Mouse (Mus musculus) bone marrow macrophage, adult 2 months (primary cell): ENCODE measurements around the gene Card10. TPM values are rescaled to one million over a fixed set of nuclear protein-coding genes. Genes with fewer than 3 reads are reported as not detected.

Experiments
- H3K27ac ChIP-seq: 2 replicates; pipeline ENCODE4 v1.5.1; 2012; ENCODE audit warnings: low read depth, low read length; ENCODE audit not compliant: insufficient read depth
- H3K4me1 ChIP-seq: 2 replicates; pipeline ENCODE4 v1.6.1; 2012; ENCODE audit warnings: low read length; ENCODE audit not compliant: control insufficient read depth, insufficient read depth
- H3K4me3 ChIP-seq: 2 replicates; pipeline ENCODE4 v1.5.1; 2012; ENCODE audit warnings: mild to moderate bottlenecking, low read length, moderate library complexity; ENCODE audit not compliant: insufficient read depth
- CTCF ChIP-seq: IDR thresholded peaks from 2 replicates; pipeline ENCODE4 v1.5.1; 2012; ENCODE audit warnings: low read depth, mild to moderate bottlenecking, low read length, moderate library complexity
- POLR2A ChIP-seq: IDR thresholded peaks from 2 replicates; pipeline ENCODE4 v1.6.1; 2012; ENCODE audit warnings: mild to moderate bottlenecking, low read depth, low read length, borderline replicate concordance
- polyA plus RNA-seq: library from polyadenylated mRNA; stranded (reverse); fragments of >200 nt; gene quantifications from 2 replicates; pipeline ENCODE4 v1.2.4, GENCODE M21; 2012; ENCODE audit not compliant: missing spikeins, insufficient read depth, insufficient read length

Gene Card10
- polyA plus RNA-seq, 1 experiment: not detected

DNA sequence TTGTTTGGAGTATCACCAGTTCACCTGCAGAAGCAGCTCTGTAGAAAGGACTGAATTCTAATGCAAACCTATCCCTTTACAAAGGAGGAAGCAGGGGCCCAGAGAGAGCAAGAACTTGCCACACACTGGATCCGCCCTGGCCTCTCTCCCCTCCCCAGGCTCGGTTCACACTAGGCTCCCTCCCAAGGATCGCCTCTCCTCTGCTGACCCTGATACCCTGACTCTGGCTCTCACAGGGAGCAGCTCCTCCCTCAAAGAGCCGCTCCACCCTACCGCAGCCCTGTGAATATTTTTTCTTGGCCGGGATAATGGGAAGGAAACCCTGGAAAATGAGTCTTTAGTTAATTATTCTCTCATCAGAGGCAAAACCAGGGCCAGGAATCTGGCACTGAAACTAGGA is 1.5 kb upstream of the Card10 start:
- no peaks in the 10 kb centered on the region for H3K4me1 ChIP-seq
- TF ChIP-seq CTCF (no peak), POLR2A (no peak)
- no peak overlapping the region for H3K27ac ChIP-seq
- no peak overlapping the region for H3K4me3 ChIP-seq

DNA sequence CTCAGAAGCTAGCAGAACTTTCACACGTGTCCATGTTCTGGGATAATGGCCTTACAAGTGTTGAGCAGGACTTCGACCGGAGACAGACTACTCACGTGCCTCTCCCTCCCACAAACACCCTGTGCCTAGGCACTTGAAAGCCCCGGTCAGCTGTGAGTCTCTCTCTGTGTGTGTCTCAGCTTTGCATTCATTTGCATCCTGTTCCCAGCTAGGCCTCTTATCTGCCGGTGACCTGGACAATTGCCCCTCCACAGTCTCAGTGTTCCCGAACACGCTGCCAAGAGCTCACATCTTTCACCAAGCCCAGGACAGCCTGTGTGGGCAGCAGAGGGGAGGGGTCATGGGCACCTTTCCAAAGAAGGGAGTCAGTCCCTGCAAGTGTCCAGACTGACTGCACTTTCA is 658 bp upstream of the Card10 start:
- TF ChIP-seq CTCF: no peak
- no peak for TF ChIP-seq POLR2A
- no peak overlapping the region for H3K4me3 ChIP-seq
- no peak overlapping the region for H3K27ac ChIP-seq
- no peaks in the 10 kb centered on the region for H3K4me1 ChIP-seq

DNA sequence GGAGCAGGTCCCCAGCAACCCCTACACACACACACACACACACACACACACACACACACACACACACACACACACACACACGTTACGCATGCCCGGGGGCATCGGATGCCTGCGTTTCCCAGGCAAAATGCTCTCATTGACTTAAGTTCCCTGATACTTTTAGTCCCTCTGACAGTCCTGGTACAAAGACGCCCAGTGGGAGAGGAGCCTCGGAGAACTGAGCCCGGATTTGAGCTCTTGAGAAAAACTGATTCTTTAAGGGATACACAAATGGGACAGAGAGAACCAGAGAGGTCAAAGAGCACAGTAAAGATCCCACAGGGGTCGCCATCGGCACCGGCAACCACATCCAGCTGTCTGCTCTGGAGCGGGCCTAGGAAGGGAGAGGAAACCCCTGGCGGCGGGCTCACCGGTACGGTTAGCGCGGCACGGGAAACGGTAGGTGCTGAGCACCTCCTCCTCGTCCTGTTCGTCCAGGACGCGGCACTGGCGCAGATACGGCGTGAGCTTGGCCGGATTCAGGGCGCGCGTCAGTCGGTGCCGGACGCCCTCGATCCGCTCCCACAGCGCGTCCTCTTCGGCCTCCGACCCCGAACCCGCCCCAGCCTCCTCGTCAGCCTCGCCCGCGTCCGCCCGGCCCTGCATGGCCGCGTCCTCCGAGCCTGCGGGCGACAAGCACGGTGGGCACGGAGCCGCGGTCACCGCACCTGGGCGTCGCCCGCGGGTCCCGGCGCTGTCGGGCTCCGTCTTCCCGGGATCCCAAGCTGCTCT is 686 bp downstream of the Card10 start:
- no peak for TF ChIP-seq CTCF
- TF ChIP-seq POLR2A: no peak
- Histone ChIP-seq H3K4me1 (no peaks in the 10 kb centered on the region), H3K27ac (no peak overlapping the region), H3K4me3 (peak overlapping the region; percentile 51)

DNA sequence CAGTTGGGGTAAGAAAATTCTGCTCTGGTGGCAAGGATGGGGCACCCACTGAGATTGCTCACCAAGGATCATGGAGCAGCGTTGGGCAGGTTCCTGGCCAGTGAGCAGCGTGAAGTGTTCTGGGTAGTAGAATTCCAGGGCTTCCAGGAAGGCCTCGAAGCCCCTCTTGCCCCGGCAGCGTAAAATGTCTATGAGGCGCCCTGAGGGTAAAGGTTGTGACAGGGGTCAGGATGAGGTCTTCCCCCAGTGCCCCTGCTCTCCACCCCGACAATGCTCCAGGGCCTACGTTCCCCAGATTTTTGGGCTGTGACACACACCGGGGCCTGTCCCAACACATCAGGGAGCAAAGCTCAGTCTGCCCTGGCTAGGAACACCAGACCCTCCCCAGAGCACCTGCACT is 1.3 kb downstream of the Card10 start:
- no peak overlapping the region for H3K4me3 ChIP-seq
- H3K27ac ChIP-seq: no peak overlapping the region

DNA sequence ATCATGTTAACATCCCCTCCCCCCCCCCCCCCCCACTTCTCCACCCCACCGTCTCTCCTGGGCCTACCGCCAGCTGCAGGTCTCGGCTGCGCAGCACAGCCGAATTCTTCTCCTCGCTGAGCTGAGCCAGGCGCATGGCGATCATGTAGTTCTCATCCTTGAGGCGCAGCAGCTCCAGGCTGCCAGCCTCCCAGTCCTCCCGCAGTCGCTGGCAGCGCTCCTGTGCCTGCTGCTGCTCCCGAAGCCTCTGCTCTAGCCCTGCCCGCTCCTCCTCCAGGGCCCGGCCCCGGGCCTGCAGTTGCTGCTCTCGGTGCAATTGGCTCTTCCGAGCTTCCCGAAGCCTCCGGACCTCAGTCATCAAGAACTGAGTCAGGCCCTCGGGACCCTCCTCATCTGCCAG is 3.8 kb downstream of the Card10 start:
- Histone ChIP-seq H3K27ac (no peak overlapping the region), H3K4me3 (no peak overlapping the region), H3K4me1 (no peaks in the 10 kb centered on the region)
- TF ChIP-seq CTCF (no peak), POLR2A (no peak)

More for the DNA sequence above, 1.3 kb downstream of the Card10 start:
- H3K4me1 ChIP-seq: no peaks in the 10 kb centered on the region
- TF ChIP-seq POLR2A: no peak
- no peak for TF ChIP-seq CTCF

DNA sequence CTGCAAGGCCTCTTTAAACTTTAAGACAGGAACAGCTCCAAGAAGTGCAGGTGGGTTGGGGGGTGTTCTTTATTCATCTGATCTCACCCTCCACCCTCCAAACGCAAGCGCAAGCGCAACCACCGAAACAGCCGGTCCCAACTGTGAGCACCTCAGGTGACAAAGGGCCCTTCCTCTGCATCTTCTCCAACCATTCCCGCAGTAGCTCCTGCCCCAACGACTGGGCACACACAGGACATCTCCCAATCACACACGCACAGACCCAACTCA is 5.8 kb downstream of the Card10 start:
- Histone ChIP-seq H3K4me3 (no peak overlapping the region), H3K27ac (no peak overlapping the region), H3K4me1 (no peaks in the 10 kb centered on the region)
- no peak for TF ChIP-seq POLR2A
- no peak for TF ChIP-seq CTCF

DNA sequence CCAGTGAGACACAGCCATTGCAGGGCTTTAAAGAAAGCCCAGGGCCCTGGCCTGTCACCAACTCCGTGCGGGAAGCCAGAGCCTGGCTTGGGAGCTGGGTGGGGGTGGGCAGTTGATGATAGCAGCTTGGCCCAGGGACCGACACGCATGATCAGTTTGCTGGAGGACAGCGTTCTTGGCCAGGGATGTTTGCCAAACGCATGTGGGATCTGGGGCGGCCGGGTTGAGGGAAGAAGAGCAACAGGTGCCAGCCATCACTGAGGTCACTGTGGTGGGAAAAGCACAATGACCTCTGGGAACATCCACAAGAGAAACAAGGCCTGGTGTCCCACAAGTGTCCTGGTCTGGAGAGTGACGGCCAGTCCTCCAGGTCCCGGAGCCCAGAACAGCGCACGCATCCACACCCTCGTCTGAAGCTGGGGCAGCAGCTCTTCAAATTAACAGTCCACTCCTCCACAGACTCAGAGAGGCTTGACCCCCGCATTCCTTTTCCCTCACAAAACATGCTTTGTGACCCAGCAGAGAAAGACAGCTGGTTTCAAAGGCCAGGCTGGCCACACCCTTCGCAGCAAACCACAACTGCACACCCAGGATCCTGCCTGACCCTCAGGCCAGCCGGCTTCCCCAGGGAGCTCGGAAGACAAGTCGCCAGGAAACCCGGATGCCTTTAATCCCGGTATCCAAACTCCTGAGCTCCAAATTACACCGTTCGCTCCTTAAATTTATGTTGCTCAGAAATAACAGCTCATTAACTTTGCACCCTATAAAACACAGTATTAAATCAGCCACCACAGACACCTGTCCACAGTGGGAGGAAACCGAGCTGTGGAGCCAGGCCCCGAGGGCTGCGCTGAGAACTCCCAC is 6.4 kb downstream of the Card10 start:
- no peak overlapping the region for H3K4me3 ChIP-seq
- TF ChIP-seq CTCF (no peak), POLR2A (no peak)
- no peak overlapping the region for H3K27ac ChIP-seq
- H3K4me1 ChIP-seq: no peaks in the 10 kb centered on the region

DNA sequence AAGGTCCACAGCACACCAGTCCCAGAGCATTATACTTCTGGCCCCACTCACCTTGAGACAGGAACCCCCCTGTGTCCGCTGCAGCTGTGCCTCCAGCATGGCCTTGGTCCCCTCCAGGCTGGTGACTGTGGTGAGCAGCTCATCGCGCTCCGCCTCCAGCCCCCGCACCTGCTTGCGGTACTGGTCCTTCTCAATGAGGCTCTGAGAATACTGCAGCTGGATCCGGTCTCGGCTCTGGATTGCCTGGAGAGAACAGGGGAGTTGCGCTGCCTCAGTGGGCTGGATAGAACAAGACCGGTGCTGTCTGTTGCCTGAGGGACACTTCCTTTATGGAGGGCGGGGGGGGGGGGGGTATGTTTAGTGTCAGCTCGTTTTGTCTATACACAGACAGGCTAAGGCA is 11.9 kb downstream of the Card10 start:
- no peak for TF ChIP-seq CTCF
- no peak for TF ChIP-seq POLR2A
- H3K4me3 ChIP-seq: no peak overlapping the region
- H3K4me1 ChIP-seq: peaks cover 6% of the 10 kb centered on the region
- H3K27ac ChIP-seq: no peak overlapping the region

DNA sequence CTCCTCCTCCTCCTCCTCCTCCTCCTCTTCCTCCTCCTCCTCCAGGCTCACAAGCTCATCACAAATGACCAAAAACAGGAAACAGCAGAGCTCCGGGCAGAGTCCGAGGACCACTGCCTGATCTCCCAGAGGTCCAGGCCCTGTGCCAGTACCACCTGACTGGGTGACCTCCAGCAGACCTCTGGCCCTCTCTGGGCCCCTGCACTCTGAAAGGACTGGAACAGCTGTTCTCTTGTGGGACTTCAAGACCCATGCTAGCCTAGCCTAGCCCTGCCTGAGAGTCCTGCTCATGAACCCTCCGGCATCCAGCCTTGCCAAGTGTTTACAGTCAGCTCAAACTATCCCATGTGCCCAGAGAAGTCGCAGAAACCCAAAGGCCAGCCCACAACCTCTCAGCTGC is 12.4 kb downstream of the Card10 start:
- peaks cover 6% of the 10 kb centered on the region for H3K4me1 ChIP-seq
- TF ChIP-seq CTCF (no peak), POLR2A (no peak)
- no peak overlapping the region for H3K27ac ChIP-seq
- no peak overlapping the region for H3K4me3 ChIP-seq

DNA sequence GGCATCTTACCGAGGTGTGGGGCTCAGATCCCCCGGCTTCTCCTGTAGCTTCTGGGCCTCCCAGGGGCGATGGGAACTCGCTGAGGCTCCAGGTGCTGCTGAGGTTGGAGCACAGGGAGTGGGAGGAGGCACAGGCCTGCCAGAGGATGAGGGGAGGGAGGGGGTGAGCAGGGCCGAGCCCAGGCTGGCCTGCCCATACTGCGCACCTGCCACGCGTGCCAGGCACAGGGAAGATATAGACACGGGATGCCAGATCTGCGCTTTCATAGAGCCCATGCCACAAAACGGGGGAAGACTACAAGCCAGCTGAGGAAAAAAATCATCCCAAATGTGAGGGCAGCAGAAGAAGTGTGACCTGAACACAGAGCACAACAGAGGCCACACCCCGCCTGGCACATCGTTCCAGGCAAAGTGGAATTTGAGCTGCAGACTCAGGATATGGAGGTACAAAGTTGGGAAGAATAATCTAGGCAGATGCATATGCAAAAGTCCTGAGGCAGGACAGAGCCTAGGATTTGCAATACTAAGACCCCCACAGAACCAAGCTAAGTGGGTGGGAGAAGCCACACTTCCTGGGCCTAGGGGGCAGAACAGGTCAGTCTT is 13.0 kb downstream of the Card10 start:
- no peak overlapping the region for H3K4me3 ChIP-seq
- peaks cover 6% of the 10 kb centered on the region for H3K4me1 ChIP-seq
- TF ChIP-seq CTCF (no peak), POLR2A (no peak)
- no peak overlapping the region for H3K27ac ChIP-seq
